Mouse (Mus musculus): ENCODE data around the gene Tmbim1.

DNA sequence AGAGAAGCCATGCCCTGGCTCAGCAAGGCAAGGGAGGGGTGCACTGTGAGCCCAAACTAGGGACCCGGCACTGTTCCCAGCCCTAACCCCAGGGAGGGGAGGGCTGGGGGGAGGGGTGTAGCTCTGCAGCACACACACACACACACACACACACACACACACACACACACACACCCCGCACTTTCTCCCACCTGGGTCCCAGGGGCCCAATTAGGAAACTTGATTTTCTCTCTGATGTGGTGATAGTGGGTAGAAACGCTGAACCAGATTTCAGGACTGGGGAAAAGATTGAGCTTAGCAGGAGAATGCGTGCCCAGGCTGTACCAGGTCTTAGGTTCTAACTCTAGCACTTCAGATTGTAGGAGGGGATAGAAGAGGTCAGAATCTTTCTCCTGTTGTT, 33.2 kb upstream of the Tmbim1 start:
- no peak for TF ChIP-seq CTCF (IDR thresholded peaks at IDR 0.05; ENCODE audit: low read depth, low read length)
- no peak for TF ChIP-seq POLR2AphosphoS5 (IDR thresholded peaks at IDR 0.05; ENCODE audit: insufficient replicate concordance, low read depth, low read length)
- no peak for TF ChIP-seq GATA1 (IDR thresholded peaks at IDR 0.05; ENCODE audit: borderline replicate concordance, low read length)
- TF ChIP-seq TAL1 (conservative IDR thresholded peaks at IDR 0.05; ENCODE audit: low read depth, low read length): no peak
